Comparison of ENCODE assay signal across 12 mouse cellular contexts in genomic region chr6:83473240-83473639, GRCm38 (mm10). TPM values are rescaled to one million over a fixed set of nuclear protein-coding genes. Genes with fewer than 3 reads are reported as not detected.
DNase-seq lines count a peak whose midpoint lies in the region; ATAC-seq lines count a peak whose summit lies in the region.
"Had no signal": no experiment of that assay in that cellular context is flagged by ENCODE, and none has a peak within 500 bp of the region (broad histone marks: within the 10 kb centered on the region; RNA-seq: fewer than 3 reads in every experiment).

No protein-coding gene starts in this region.

- H3K4me2 ChIP-seq in kidney, embryonic 16.5 days (replicated peaks; ENCODE audit: low read depth, low read length), result no peak overlapping the region
- H3K4me2 ChIP-seq in forebrain, embryonic 11.5 days (ENCODE audit: low read depth, low read length, severe bottlenecking), result no peak overlapping the region
- H3K4me2 ChIP-seq: embryonic facial prominence, embryonic 15.5 days; heart, embryonic 15.5 days; neural tube, embryonic 12.5 days had no signal

- 79% methylated on average over 9 of the region's 9 CpGs for WGBS in kidney, embryonic 16.5 days
- 91% methylated on average over 9 of the region's 9 CpGs for WGBS in forebrain, embryonic 11.5 days

- H3K4me3 ChIP-seq in kidney, embryonic 16.5 days (ENCODE audit: low read length), result no peak overlapping the region
- H3K4me3 ChIP-seq in forebrain, embryonic 11.5 days (ENCODE audit: low read depth, low read length), result no peak overlapping the region
- H3K4me3 ChIP-seq: embryonic facial prominence, embryonic 15.5 days; heart, embryonic 15.5 days; neural tube, embryonic 12.5 days had no signal

- DNase-seq in kidney, adult 18-20 months, result peak; percentile 76
- DNase-seq in cerebellum, postnatal 14 days, result peak; percentile 85 to 89
- DNase-seq in skeletal muscle tissue, adult 2 months (ENCODE audit: low read depth, low spot score), result peak; percentile 58
- DNase-seq in right cerebral cortex, postnatal 36 days (ENCODE audit: low spot score in 2 of 2), result no peak
- DNase-seq in forebrain, embryonic 11.5 days (ENCODE audit: low spot score), result no peak

- no peak overlapping the region for H3K9ac ChIP-seq in kidney, embryonic 16.5 days (replicated peaks; ENCODE audit: low read length)
- no peak overlapping the region for H3K9ac ChIP-seq in forebrain, embryonic 11.5 days (ENCODE audit: low read length)
- H3K9ac ChIP-seq: embryonic facial prominence, embryonic 15.5 days; heart, embryonic 15.5 days; neural tube, embryonic 12.5 days had no signal

- no peak overlapping the region for H3K27ac ChIP-seq in kidney, embryonic 16.5 days (ENCODE audit: low read length)
- no peak overlapping the region for H3K27ac ChIP-seq in forebrain, embryonic 11.5 days (ENCODE audit: low read depth, low read length)
- H3K27ac ChIP-seq: embryonic facial prominence, embryonic 15.5 days; heart, embryonic 15.5 days; neural tube, embryonic 12.5 days had no signal

- H3K9me3 ChIP-seq in kidney, embryonic 16.5 days (ENCODE audit: low read length), result no peaks in the 10 kb centered on the region
- no peaks in the 10 kb centered on the region for H3K9me3 ChIP-seq in forebrain, embryonic 11.5 days (ENCODE audit: control insufficient read depth, low read length)
- H3K9me3 ChIP-seq: embryonic facial prominence, embryonic 15.5 days; heart, embryonic 15.5 days; neural tube, embryonic 12.5 days had no signal

- ATAC-seq in kidney, embryonic 16.5 days (ENCODE audit: low FRiP score, low TSS enrichment), result no peak
- ATAC-seq in hematopoietic stem cell, adult 5-6 weeks (replicated peaks in 1 of 2; ENCODE audit: insufficient read depth in 1 of 2, low FRiP score in 2 of 2, low TSS enrichment in 1 of 2, low read depth in 1 of 2, poor library complexity in 2 of 2, severe bottlenecking in 2 of 2), result peak; percentile 70 to 85
- no peak for ATAC-seq in activated CD4-positive, CD25-positive, alpha-beta regulatory T cell, adult 4 months
- ATAC-seq in forebrain, embryonic 11.5 days (replicated peaks; ENCODE audit: low FRiP score), result no peak

- no peaks in the 10 kb centered on the region for H3K27me3 ChIP-seq in kidney, embryonic 16.5 days (ENCODE audit: insufficient read depth, low read length)
- no peaks in the 10 kb centered on the region for H3K27me3 ChIP-seq in forebrain, embryonic 11.5 days (ENCODE audit: control insufficient read depth, insufficient read depth, low read length)
- H3K27me3 ChIP-seq: CH12.LX; embryonic facial prominence, embryonic 15.5 days; heart, embryonic 15.5 days; neural tube, embryonic 12.5 days had no signal

- H3K36me3 ChIP-seq in kidney, embryonic 16.5 days (ENCODE audit: insufficient read depth, low read length), result no peaks in the 10 kb centered on the region
- H3K36me3 ChIP-seq in forebrain, embryonic 11.5 days (ENCODE audit: control insufficient read depth, insufficient read depth, low read length), result no peaks in the 10 kb centered on the region; the same call in 1 of the 2 replicates
- H3K36me3 ChIP-seq: heart, embryonic 15.5 days; neural tube, embryonic 12.5 days had no signal

- H3K4me1 ChIP-seq in kidney, embryonic 16.5 days (ENCODE audit: insufficient read depth, low read length), result no peaks in the 10 kb centered on the region
- no peaks in the 10 kb centered on the region for H3K4me1 ChIP-seq in forebrain, embryonic 11.5 days (replicated peaks; ENCODE audit: control insufficient read depth, insufficient read depth, low read length)
- H3K4me1 ChIP-seq: embryonic facial prominence, embryonic 15.5 days; neural tube, embryonic 12.5 days had no signal

RNA-seq across cellular contexts. Expression of gene Tet3, which starts 14.4 kb away (rescaled TPM):
- polyA plus RNA-seq in kidney, embryonic 16.5 days (2015; fragmentation: Nextera tagmentation; extraction: Ambion mirVana), result 48.9 and 65.3 TPM in 2 replicates
- 13.4 and 20.4 TPM in 2 replicates for total RNA-seq in hematopoietic stem cell, adult 5-6 weeks (2017)
- polyA plus RNA-seq in activated CD4-positive, CD25-positive, alpha-beta regulatory T cell, adult 4 months (2017; shearing (Covaris generic)), result 10 to 100 TPM; 17.2 to 23.9 TPM
- polyA plus RNA-seq in forebrain, embryonic 11.5 days (2014; fragmentation: Nextera tagmentation; extraction: Ambion mirVana), result 49.9 and 56.0 TPM in 2 replicates

RNA-seq across cellular contexts. Expression of gene Dguok, which starts 33.5 kb away (rescaled TPM):
- 85.8 and 95.8 TPM in 2 replicates for polyA plus RNA-seq in kidney, embryonic 16.5 days (2015; fragmentation: Nextera tagmentation; extraction: Ambion mirVana)
- 52.6 and 55.5 TPM in 2 replicates for total RNA-seq in hematopoietic stem cell, adult 5-6 weeks (2017)
- 10 to 100 TPM; 65.1 to 79.0 TPM for polyA plus RNA-seq in activated CD4-positive, CD25-positive, alpha-beta regulatory T cell, adult 4 months (2017; shearing (Covaris generic))
- polyA plus RNA-seq in forebrain, embryonic 11.5 days (2014; fragmentation: Nextera tagmentation; extraction: Ambion mirVana), result 57.9 and 60.6 TPM in 2 replicates

Comparison
In these comparisons a context has a peak if more than half of its experiments do, and no peak if none do; other contexts are left out.
1. DNase-seq: peak in kidney, adult 18-20 months (single experiment), cerebellum, postnatal 14 days (2 of 2) and skeletal muscle tissue, adult 2 months (single experiment); none in right cerebral cortex, postnatal 36 days (0 of 2) and forebrain, embryonic 11.5 days (single experiment).
2. ATAC-seq: peak in hematopoietic stem cell, adult 5-6 weeks (2 of 2); none in kidney, embryonic 16.5 days (single experiment), activated CD4-positive, CD25-positive, alpha-beta regulatory T cell, adult 4 months (single experiment) and forebrain, embryonic 11.5 days (single experiment).